Mouse (Mus musculus) adrenal gland, adult 18-20 months (tissue): ENCODE results near the gene Vmn2r9. TPM values are rescaled to one million over a fixed set of nuclear protein-coding genes. Genes with fewer than 3 reads are reported as not detected.
"Not testable (repeated sequence)": the region's sequence is repeated elsewhere in the genome, so short reads cannot be mapped to it uniquely, and the experiment has no call there.

Experiments used
- DNase-seq, 2 experiments: peaks; one replicate each; pipeline ENCODE4 v3.0.0; 2021 to 2022; ENCODE audit warnings: low spot score in 2 of 2
- long read RNA-seq, 2 experiments: library from polyadenylated mRNA; stranded (forward); transcript quantifications; one replicate each; pipeline ENCODE4 v2.0.0; 2021
- total RNA-seq, 2 experiments: library from RNA; stranded (reverse); gene quantifications; 1 replicate in 1 of 2; 2 replicates in 1 of 2; pipeline ENCODE4 v1.2.3; 2021

The Vmn2r9 gene
- not detected for total RNA-seq
- long read RNA-seq, experiment 1: 0 reads
- long read RNA-seq, experiment 2: 0 reads

- not testable (repeated sequence) for DNase-seq
These were observed at the start of gene Vmn2r9 for GRCm38 (mm10) chr5:108852501-108852900. Gene Vmn2r9, minus strand, starts transcription at chr5:108852601.

- peak; percentile 33 to 35 for DNase-seq
These were observed 14.3 kb upstream of the Vmn2r9 start for GRCm38 (mm10) chr5:108866746-108867145.

DNA sequence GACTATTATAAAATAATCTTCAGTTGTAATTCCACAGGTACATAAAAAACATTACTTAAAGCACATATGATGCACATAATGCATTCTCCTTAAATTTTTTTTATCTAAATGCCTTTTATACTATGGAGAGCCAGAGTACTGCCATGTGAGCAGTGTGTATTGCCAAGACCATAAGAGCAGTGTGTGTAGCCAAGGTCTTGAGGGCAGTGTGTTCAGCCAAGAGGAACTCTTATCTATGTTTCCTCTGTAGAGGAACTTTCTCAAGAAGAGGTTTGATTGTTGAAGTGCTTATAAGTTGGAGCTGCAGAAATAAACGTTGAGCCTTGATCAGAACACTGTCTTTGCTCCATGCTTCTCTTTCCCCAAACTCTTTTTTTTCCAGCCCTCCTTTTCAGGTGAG lies 2.9 kb downstream of the Vmn2r9 start:
- DNase-seq: no peak

DNA sequence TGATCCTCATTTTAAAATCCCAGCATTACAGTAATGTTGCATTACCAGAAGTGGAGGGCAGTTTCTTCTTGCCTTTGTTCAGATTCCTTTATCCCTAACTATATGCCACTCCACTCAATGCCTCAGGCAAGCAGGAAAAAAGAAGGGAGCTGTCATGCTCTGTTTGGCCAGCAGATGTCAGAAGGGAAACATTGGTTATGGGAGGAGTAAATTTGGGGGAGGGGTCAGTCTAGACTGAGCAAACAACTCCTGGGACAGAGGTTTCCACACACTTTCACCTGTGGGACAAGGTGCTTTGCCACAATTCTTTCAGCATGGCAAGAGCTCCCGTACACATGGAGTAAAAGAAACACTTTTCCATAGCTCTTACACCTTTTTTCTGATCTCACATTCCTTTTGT lies 16.2 kb downstream of the Vmn2r9 start:
- peak in 1 of 2 experiments; percentile 9 for DNase-seq

GRCm38 (mm10) chr5:108823276-108823675 lies 29.1 kb downstream of the Vmn2r9 start:
- DNase-seq: peak; percentile 17 to 30

DNA sequence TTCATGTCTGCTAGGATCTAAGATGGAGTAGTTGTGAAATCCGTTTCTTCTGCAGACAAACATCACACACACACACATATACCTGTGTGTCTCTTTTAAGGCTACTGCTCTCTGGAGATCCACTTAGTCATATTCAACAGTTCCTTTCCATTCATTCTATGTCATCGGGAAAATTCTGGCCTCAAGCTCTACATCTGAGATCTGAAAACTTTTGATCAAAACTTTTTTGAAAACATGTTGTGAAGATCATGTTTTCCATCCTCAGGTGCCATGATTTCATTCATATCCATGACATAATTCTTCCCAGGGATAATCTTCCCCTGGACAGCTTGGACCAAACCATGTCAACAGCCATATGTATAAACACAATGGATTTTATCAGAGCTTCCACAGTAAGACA lies 43.7 kb downstream of the Vmn2r9 start, which contains the start of gene Vmn2r8:
Gene Vmn2r8 (minus strand): TSS at position 101 of the 400 bp plus-strand sequence.
- not testable (repeated sequence) for DNase-seq

DNA sequence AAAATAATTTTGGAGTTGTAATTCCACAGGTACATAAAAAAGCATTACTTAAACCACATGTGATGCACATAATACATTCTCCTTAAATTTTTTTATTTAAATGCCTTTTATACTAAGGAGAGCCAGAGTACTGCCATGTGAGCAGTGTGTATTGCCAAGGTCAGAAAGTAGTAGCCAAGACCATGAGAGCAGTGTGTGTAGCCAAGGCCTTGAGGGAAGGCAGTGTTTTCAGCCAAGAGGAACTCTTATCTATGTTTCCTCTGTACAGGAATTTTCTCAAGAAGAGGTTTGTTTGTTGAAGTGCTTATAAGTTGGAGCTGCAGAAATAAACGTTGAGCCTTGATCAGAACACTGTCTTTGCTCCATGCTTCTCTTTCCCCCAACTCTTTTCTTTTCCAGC lies 48.8 kb downstream of the Vmn2r9 start:
- no peak for DNase-seq

DNA sequence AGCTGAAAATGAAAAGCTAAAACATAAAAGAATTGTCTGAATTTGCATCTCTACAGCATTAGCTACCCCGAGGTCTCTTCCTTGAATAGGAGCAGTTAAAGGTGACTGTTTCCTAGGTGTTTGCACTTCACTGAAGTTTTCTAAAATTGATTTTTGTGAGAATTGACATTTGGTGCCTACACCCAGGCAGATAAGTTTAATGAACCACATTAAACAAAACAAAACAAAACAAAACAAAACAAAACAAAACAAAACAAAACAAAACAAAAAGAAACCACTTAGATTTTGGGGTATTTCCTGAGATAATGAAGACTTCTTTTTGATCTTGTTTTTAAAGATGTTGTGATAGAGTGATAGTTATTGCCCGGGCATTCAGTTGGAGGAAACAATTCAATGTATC lies 57.1 kb downstream of the Vmn2r9 start, which contains the start of gene Tmed11:
Gene Tmed11 (minus strand): TSS at position 101 of the 400 bp plus-strand sequence.
- not testable (repeated sequence) for DNase-seq

GRCm38 (mm10) chr5:108790385-108790784 lies 62.0 kb downstream of the Vmn2r9 start:
- peak; percentile 14 to 29 for DNase-seq

Other genes starting within 250 kb of the Vmn2r9 start
- 10 to 100 TPM; 78.1 to 94.1 TPM for gene Gak, start 222.8 kb downstream of the Vmn2r9 start, total RNA-seq
- 10 to 100 TPM; 17.2 to 25.4 TPM for gene Tmem175, start 222.8 kb downstream of the Vmn2r9 start, total RNA-seq
- 10 to 100 TPM; 14.3 to 14.8 TPM for gene Idua, start 192.3 kb downstream of the Vmn2r9 start, total RNA-seq
- 10 to 100 TPM; 19.9 to 21.3 TPM for gene Dgkq, start 182.9 kb downstream of the Vmn2r9 start, total RNA-seq
- under 1 TPM; 0.06 to 0.23 TPM for gene Slc26a1, start 177.0 kb downstream of the Vmn2r9 start, total RNA-seq
- 10 to 100 TPM; 30.3 to 68.9 TPM for gene Fgfrl1, start 160.2 kb downstream of the Vmn2r9 start, total RNA-seq
- gene Rnf212, start 77.6 kb downstream of the Vmn2r9 start, total RNA-seq: not detected
- gene Tmed11, start 57.2 kb downstream of the Vmn2r9 start, total RNA-seq: not detected
- not detected for gene Vmn2r8, start 43.8 kb downstream of the Vmn2r9 start, total RNA-seq
- not detected for gene Vmn2r10, start 153.9 kb upstream of the Vmn2r9 start, total RNA-seq
- not detected for gene Vmn2r11, start 207.0 kb upstream of the Vmn2r9 start, total RNA-seq
- gene Vmn2r12, start 245.3 kb upstream of the Vmn2r9 start, total RNA-seq: not detected